Mouse (Mus musculus): ENCODE data around the gene Gad1. TPM values are rescaled to one million over a fixed set of nuclear protein-coding genes. Genes with fewer than 3 reads are reported as not detected.
A peak's percentile ranks its signal among the peaks of the same experiment; 100 is the strongest.
"Not testable (repeated sequence)": the region's sequence is repeated elsewhere in the genome, so short reads cannot be mapped to it uniquely, and the experiment has no call there.

Gene Gad1
- 100 to 1,000 TPM; 343 to 384 TPM for total RNA-seq (2021)
- long read RNA-seq, experiment 1, transcript Gad1-201 (17 exons, 3,355 nt) = major isoform, 160 of 241 reads
- long read RNA-seq, experiment 1, partial matches to known transcripts = 62 of 241 reads
- long read RNA-seq, experiment 1, other reads (novel, unspliced or antisense) = 18 of 241 reads
- long read RNA-seq, experiment 2, transcript Gad1-201 (17 exons, 3,355 nt) = major isoform, 259 of 340 reads
- long read RNA-seq, experiment 2, partial matches to known transcripts = 54 of 340 reads
- long read RNA-seq, experiment 2, other reads (novel, unspliced or antisense) = 27 of 340 reads

- Histone ChIP-seq H3K27ac (no peak within 1 kb of the TSS), H3K4me3 (no peak within 1 kb of the TSS)
- no peak for DNase-seq (ENCODE audit: low spot score in 2 of 2)
- no peak for TF ChIP-seq CTCF (conservative IDR thresholded peaks at IDR 0.05)
These were observed at the start of gene Gad1 for GRCm38 (mm10) chr2:70552772-70553171. Gad1 (plus strand) TSS chr2:70553072.

GRCm38 (mm10) chr2:70503436-70503835 lies 49.4 kb upstream of the Gad1 start:
- Histone ChIP-seq H3K4me3 (no peak overlapping the region), H3K27ac (no peak overlapping the region)
- no peak for TF ChIP-seq CTCF (conservative IDR thresholded peaks at IDR 0.05)
- DNase-seq (ENCODE audit: low spot score in 2 of 2) = no peak

- DNase-seq (ENCODE audit: low spot score in 2 of 2) = no peak
- TF ChIP-seq CTCF (conservative IDR thresholded peaks at IDR 0.05) = peak; percentile 59
- Histone ChIP-seq H3K4me3 (no peak overlapping the region), H3K27ac (no peak overlapping the region)
These were observed 47.6 kb upstream of the Gad1 start for GRCm38 (mm10) chr2:70505229-70505628.

GRCm38 (mm10) chr2:70505896-70506295 lies 47.0 kb upstream of the Gad1 start:
- H3K4me3 ChIP-seq = no peak overlapping the region
- no peak for DNase-seq (ENCODE audit: low spot score in 2 of 2)
- TF ChIP-seq CTCF (conservative IDR thresholded peaks at IDR 0.05) = no peak
- no peak overlapping the region for H3K27ac ChIP-seq

GRCm38 (mm10) chr2:70506372-70506771 lies 46.5 kb upstream of the Gad1 start:
- H3K27ac ChIP-seq = no peak overlapping the region
- no peak for TF ChIP-seq CTCF (conservative IDR thresholded peaks at IDR 0.05)
- DNase-seq (ENCODE audit: low spot score in 2 of 2) = no peak
- H3K4me3 ChIP-seq = no peak overlapping the region

- no peak within 1 kb of the TSS for H3K27ac ChIP-seq
- TF ChIP-seq CTCF (conservative IDR thresholded peaks at IDR 0.05) = no peak
- no peak for DNase-seq (ENCODE audit: low spot score in 2 of 2)
These were observed 44.4 kb upstream of the Gad1 start, which contains the start of gene Erich2 for GRCm38 (mm10) chr2:70508496-70508895. Erich2 (plus strand) TSS chr2:70508819.

GRCm38 (mm10) chr2:70509021-70509632 lies 43.7 kb upstream of the Gad1 start:
- DNase-seq (ENCODE audit: low spot score in 2 of 2) = peak; percentile 23 to 46
- peak; percentile 68 for TF ChIP-seq CTCF (conservative IDR thresholded peaks at IDR 0.05)
- peak overlapping the region; percentile 62 for H3K4me3 ChIP-seq
- no peak overlapping the region for H3K27ac ChIP-seq

More at GRCm38 (mm10) chr2:70508496-70508895, 44.4 kb upstream of the Gad1 start, which contains the start of gene Erich2:
- H3K4me3 ChIP-seq = peak within 1 kb of the TSS; percentile 62

- peak in 1 of 2 experiments; percentile 46 for DNase-seq (ENCODE audit: low spot score in 2 of 2)
- H3K27ac ChIP-seq, H3K4me3 ChIP-seq: not testable (repeated sequence)
- TF ChIP-seq CTCF (conservative IDR thresholded peaks at IDR 0.05) = peak; percentile 67
These were observed 14.6 kb upstream of the Gad1 start for GRCm38 (mm10) chr2:70538283-70538682.

GRCm38 (mm10) chr2:70550671-70551070 lies 2.2 kb upstream of the Gad1 start:
- Histone ChIP-seq H3K4me3 (no peak overlapping the region), H3K27ac (no peak overlapping the region)
- no peak for DNase-seq (ENCODE audit: low spot score in 2 of 2)
- TF ChIP-seq CTCF (conservative IDR thresholded peaks at IDR 0.05) = no peak

- DNase-seq (ENCODE audit: low spot score in 2 of 2) = no peak
- no peak overlapping the region for H3K4me3 ChIP-seq
- no peak for TF ChIP-seq CTCF (conservative IDR thresholded peaks at IDR 0.05)
These were observed 1.4 kb upstream of the Gad1 start for GRCm38 (mm10) chr2:70551446-70551845.

GRCm38 (mm10) chr2:70552067-70552598 lies 739 bp upstream of the Gad1 start:
- Histone ChIP-seq H3K4me3 (no peak overlapping the region), H3K27ac (no peak overlapping the region)
- DNase-seq (ENCODE audit: low spot score in 2 of 2) = no peak
- TF ChIP-seq CTCF (conservative IDR thresholded peaks at IDR 0.05) = no peak

More at GRCm38 (mm10) chr2:70551446-70551845, 1.4 kb upstream of the Gad1 start:
- H3K27ac ChIP-seq = no peak overlapping the region

GRCm38 (mm10) chr2:70553826-70554225 lies 954 bp downstream of the Gad1 start:
- Histone ChIP-seq H3K27ac (no peak overlapping the region), H3K4me3 (no peak overlapping the region)
- TF ChIP-seq CTCF (conservative IDR thresholded peaks at IDR 0.05) = peak; percentile 48
- no peak for DNase-seq (ENCODE audit: low spot score in 2 of 2)

GRCm38 (mm10) chr2:70558112-70558842 lies 5.4 kb downstream of the Gad1 start:
- peak; percentile 90 for TF ChIP-seq CTCF (conservative IDR thresholded peaks at IDR 0.05)
- DNase-seq (ENCODE audit: low spot score in 2 of 2) = peak; percentile 84 to 93
- Histone ChIP-seq H3K4me3 (peak overlapping the region; percentile 14; the same call in 1 of the 2 replicates), H3K27ac (peak overlapping the region; percentile 29; the same call in 1 of the 2 replicates)
